Mouse (Mus musculus) cerebellum, adult 8-10 months (tissue): ENCODE measurements around the gene Atg4d.
A peak's percentile ranks its signal among the peaks of the same experiment; 100 is the strongest.
"Not testable (repeated sequence)": the region's sequence is repeated elsewhere in the genome, so short reads cannot be mapped to it uniquely, and the experiment has no call there.

Experiments
- DNase-seq: peaks from one replicate; pipeline ENCODE4 v3.0.0; 2022

Gene Atg4d

DNA sequence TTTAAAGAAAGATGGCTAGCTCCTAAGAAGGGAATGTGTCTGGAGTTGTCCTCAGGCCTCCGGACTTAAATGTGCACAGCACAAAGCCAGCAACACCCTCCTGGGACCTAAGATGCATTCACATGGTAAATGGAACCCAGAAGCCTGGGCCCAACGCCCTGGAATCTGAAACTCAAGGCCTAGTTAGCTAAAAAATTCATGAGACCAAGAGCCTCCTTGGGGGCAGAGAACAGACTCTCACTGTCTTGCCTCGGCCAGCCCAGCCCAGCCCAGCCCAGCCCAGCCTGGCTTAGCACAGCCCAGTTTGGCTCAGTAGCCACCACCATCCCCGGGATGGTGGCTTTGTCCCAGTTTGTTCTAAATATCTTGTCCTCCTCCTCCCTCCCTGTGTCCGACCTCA lies 50.3 kb downstream of the Atg4d start:
- no peak for DNase-seq

- DNase-seq, result no peak
Observed at GRCm38 (mm10) chr9:21316696-21317095, 51.6 kb downstream of the Atg4d start.

DNA sequence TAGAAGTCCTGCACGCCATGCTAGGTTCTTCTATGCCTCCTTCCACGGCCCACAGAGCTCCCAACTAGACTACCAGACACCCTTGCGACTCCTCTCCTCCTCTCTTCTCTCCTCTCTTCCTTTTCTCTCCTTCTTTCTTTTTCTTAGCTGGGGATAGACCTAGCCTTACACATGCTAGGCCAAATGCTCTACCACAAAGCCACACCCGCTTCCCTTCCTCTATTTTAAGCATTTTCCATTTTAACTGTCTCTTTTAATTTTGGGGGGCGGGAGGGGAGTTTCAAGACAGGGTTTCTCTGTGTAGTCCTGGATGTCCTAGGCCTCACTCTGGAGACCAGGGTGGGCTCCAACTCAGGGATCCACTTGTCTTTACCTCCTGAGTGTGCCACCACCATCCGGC lies 53.7 kb downstream of the Atg4d start:
- DNase-seq, result no peak

DNA sequence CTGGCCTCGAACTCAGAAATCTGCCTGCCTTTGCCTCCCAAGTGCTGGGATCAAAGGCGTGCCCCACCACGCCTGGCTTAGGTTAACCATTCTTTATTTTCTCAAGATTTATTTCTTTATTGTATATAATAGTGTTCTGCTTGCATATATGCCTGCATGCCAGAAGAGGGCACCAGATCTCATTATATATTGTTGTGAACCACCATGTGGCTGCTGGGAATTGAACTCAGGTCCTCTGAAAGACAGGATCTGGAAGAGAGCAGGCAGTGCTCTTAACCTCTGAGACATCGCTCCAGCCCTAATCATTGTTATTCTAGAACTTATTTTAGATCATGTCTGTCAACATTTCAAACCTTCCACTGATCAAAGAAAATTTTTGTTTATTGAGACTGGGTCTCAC lies 54.4 kb downstream of the Atg4d start:
- no peak for DNase-seq

GRCm38 (mm10) chr9:21320280-21320618 lies 55.2 kb downstream of the Atg4d start:
- no peak for DNase-seq

- DNase-seq, result peak; percentile 85
Observed at GRCm38 (mm10) chr9:21320619-21321512, 55.8 kb downstream of the Atg4d start, which contains the start of gene Slc44a2. Gene Slc44a2 (plus strand): TSS chr9:21320698.

GRCm38 (mm10) chr9:21321513-21321835 lies 56.4 kb downstream of the Atg4d start:
- DNase-seq, result no peak

DNA sequence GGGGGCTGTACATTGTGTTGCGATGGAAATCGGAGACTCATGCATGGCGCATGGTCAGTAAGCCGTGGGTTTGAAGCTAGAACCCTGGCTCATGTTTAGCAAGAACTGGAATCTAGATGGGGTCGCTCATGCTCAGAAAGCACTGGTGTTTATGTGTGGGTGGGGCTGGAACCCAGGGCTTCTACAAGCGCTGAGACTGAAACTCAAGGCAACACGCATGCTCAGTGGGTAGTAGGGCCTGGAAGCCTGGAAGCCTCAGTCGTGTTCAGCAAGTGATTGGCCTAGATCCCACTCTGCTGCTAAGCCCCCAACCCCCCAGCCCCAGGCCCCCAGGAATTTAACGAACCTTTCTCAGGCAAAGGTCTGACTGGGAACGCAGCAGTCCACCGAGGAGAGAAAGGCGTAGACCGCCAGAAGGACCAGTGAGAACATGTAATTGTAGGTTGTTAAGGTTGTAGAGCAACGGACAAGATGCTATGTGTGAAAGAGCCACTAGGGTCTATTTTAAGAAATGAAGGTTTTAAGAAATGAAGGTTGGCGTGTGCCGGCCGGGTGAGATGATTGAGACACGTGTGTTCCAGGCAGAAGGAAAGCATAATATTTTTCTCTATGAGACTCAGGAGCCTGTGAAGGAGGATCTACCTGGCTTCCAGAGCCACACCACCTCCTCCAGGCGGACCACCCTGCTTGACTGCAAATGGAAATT lies 57.3 kb downstream of the Atg4d start:
- DNase-seq, result no peak

- not testable (repeated sequence) for DNase-seq
Observed at GRCm38 (mm10) chr9:21322917-21323297, 57.8 kb downstream of the Atg4d start.

DNA sequence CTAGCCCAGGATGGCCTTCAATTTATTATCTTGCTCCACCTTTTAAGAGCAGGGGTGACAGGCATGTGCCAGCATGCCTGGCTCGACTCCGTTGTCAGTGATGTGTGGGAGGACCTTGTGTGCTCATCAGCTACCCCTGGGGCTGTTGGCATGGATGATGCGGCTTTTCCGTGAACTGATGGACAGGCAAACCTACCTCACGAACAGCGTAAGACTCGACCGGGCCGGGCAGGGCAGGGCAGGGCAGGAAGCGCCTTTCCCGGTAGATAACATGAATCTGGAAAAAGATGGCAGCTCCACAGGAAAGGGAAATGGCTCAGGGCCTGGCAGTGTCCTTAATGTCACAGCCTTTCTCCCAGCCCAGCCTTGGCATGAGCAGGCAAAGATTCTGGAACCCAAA lies 59.2 kb downstream of the Atg4d start:
- DNase-seq, result no peak
